Mouse (Mus musculus): Measurements from ENCODE around the gene Crip3. TPM values are rescaled to one million over a fixed set of nuclear protein-coding genes. Genes with fewer than 3 reads are reported as not detected.

Gene Crip3
- polyA plus RNA-seq, 1 experiment from 2014 or later: 0.92 TPM

DNA sequence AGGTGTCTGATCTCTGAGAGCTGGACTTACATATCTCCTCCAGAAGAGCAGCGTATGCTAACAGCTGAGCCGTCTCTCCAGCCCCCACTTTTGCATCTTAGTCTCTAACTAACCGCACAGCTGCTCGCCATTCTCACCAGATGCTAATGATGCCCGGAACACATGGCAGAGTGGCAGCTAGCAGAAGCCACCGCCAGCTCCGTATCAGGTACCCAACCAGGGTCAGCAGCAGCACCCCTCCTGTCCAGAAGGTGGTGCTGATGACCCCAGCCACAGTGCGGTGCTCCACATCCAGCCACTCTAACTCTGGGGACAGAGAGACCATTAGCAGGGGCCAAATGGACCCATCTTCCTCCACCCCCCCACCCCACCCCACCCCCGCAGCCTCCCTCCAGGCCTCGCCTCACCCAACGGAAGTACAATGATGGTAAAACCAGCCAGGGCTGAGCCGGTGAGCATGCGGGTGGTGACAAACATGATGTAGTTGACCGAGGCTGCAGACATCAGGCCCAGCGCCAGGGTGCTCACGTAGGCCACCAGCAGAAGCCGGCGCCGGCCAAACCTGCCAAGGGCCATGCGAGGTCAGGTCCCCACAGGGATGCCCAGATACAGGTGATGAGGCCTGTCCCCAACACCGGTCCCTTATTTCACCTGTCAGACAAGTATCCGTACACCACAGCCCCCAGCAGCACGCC is 8.1 kb downstream of the Crip3 start:
- H3K4me2 ChIP-seq (replicated peaks): no peak overlapping the region
- H3K4me1 ChIP-seq (replicated peaks): 0 out of 2 replicates have a peak, but pooled peaks cover 3% of the 10 kb centered on the region
- ATAC-seq: peak; percentile 58; the same call in 1 of the 2 replicates

DNA sequence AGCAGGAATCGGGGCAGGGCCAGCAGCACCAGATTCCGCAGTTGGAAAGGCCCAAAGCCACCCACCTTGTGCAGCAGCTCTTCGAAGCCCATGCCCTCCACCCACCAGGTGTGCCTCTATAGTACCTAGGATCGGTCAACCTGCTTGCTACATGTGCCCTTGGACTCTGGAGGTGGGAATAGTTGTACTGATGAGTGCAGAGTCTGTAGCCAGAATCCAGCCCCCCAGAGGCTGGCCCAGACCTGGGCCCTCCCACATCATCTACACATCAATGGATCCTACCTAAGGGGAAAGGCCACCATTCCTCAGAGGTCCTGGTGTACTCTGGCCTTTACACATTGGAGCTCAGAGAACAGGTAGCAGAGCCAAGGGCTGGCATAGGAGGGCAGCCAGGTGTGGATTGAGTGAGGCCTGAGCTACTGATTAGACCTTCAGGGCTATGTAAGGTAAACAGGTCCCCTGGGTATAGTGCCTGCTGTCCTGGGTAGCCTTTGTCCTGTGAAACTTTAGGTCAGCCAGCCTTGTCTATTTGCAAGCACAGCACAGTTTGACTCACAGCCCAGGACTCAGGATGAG is 9.7 kb downstream of the Crip3 start, which contains the start of gene Slc22a7:
Gene Slc22a7 (minus strand): TSS at position 160 of the 576 bp plus-strand sequence.
- ATAC-seq: no peak
- WGBS: 85% methylated on average over 4 of the region's 4 CpGs
- Histone ChIP-seq H3K4me2 (replicated peaks) (no peak within 1 kb of the TSS), H3K9ac (no peak within 1 kb of the TSS), H3K27me3 (replicated peaks) (peaks cover 21% of the 10 kb centered on the region), H3K27ac (no peak within 1 kb of the TSS), H3K9me3 (no peaks in the 10 kb centered on the region), H3K4me3 (replicated peaks) (no peak within 1 kb of the TSS), H3K4me1 (replicated peaks) (peaks cover 9% of the 10 kb centered on the region; the same call in 1 of the 2 replicates), H3K36me3 (no peaks in the 10 kb centered on the region)

More for the DNA sequence above, 8.1 kb downstream of the Crip3 start:
- Histone ChIP-seq H3K27me3 (replicated peaks) (peaks cover 9% of the 10 kb centered on the region; the same call in 1 of the 2 replicates), H3K27ac (no peak overlapping the region), H3K9ac (no peak overlapping the region), H3K9me3 (no peaks in the 10 kb centered on the region), H3K4me3 (replicated peaks) (no peak overlapping the region), H3K36me3 (no peaks in the 10 kb centered on the region)
- 26% methylated on average over 23 of the region's 23 CpGs for WGBS

- peaks cover 28% of the 10 kb centered on the region for H3K27me3 ChIP-seq (replicated peaks)
- ATAC-seq: no peak
- H3K27ac ChIP-seq: no peak overlapping the region
- WGBS: 91% methylated on average over 10 of the region's 10 CpGs
- no peaks in the 10 kb centered on the region for H3K36me3 ChIP-seq
- H3K9ac ChIP-seq: no peak overlapping the region
- no peaks in the 10 kb centered on the region for H3K9me3 ChIP-seq
- peaks cover 6% of the 10 kb centered on the region; the same call in 1 of the 2 replicates for H3K4me1 ChIP-seq (replicated peaks)
- H3K4me2 ChIP-seq (replicated peaks): no peak overlapping the region
- H3K4me3 ChIP-seq (replicated peaks): no peak overlapping the region
These were observed 10.4 kb downstream of the Crip3 start for GRCm38 (mm10) chr17:46439176-46439575.

GRCm38 (mm10) chr17:46444839-46445579 is 16.3 kb downstream of the Crip3 start:
- Histone ChIP-seq H3K36me3 (no peaks in the 10 kb centered on the region), H3K27me3 (replicated peaks) (peaks cover 51% of the 10 kb centered on the region), H3K9ac (peak overlapping the region; percentile 36), H3K27ac (no peak overlapping the region), H3K4me1 (replicated peaks) (peaks cover 12% of the 10 kb centered on the region), H3K9me3 (no peaks in the 10 kb centered on the region), H3K4me3 (replicated peaks) (peak overlapping the region; percentile 29), H3K4me2 (replicated peaks) (peak overlapping the region; percentile 75)
- no peak for ATAC-seq
- 3% methylated on average over 49 of the region's 50 CpGs for WGBS

DNA sequence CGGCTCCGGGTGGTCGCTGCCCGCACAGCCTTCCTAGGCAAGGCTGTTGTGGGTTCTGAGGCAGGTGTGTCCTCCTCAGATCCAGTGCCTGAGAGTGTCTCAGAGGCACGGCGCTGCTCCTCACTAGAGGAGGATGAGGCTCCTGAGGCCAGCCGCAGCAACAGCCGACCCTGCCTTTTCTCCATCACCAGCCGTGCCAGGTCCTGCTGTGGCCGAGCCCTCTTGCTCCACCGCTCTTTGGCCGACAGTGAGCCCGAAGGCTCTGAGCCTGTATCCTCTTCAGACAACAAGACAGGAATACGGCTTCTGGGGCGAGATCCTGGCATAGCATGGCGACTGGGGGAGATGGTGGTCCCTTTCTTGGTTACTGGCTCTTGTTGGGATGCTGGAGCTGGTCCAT is 17.5 kb downstream of the Crip3 start:
- Histone ChIP-seq H3K36me3 (no peaks in the 10 kb centered on the region), H3K27me3 (replicated peaks) (peaks cover 51% of the 10 kb centered on the region), H3K9ac (no peak overlapping the region), H3K4me3 (replicated peaks) (no peak overlapping the region), H3K9me3 (no peaks in the 10 kb centered on the region), H3K27ac (no peak overlapping the region), H3K4me1 (replicated peaks) (peaks cover 12% of the 10 kb centered on the region), H3K4me2 (replicated peaks) (no peak overlapping the region)
- WGBS: 95% methylated on average over 16 of the region's 16 CpGs
- no peak for ATAC-seq

GRCm38 (mm10) chr17:46452683-46453082 is 24.0 kb downstream of the Crip3 start:
- H3K4me3 ChIP-seq (replicated peaks): no peak overlapping the region
- no peaks in the 10 kb centered on the region for H3K9me3 ChIP-seq
- H3K27ac ChIP-seq: no peak overlapping the region
- H3K9ac ChIP-seq: no peak overlapping the region
- no peak overlapping the region for H3K4me2 ChIP-seq (replicated peaks)
- ATAC-seq: no peak
- 38% methylated on average over 5 of the region's 5 CpGs for WGBS
- peaks cover 52% of the 10 kb centered on the region for H3K27me3 ChIP-seq (replicated peaks)
- no peaks in the 10 kb centered on the region for H3K36me3 ChIP-seq
- peaks cover 27% of the 10 kb centered on the region for H3K4me1 ChIP-seq (replicated peaks)

- no peak for ATAC-seq
- no peaks in the 10 kb centered on the region for H3K36me3 ChIP-seq
- H3K4me1 ChIP-seq (replicated peaks): peaks cover 30% of the 10 kb centered on the region
- H3K9ac ChIP-seq: no peak overlapping the region
- no peaks in the 10 kb centered on the region for H3K9me3 ChIP-seq
- peak overlapping the region; percentile 86; the same call in 1 of the 2 replicates for H3K4me2 ChIP-seq (replicated peaks)
- peaks cover 59% of the 10 kb centered on the region for H3K27me3 ChIP-seq (replicated peaks)
- no peak overlapping the region for H3K4me3 ChIP-seq (replicated peaks)
- WGBS: 10% methylated on average over 13 of the region's 13 CpGs
- H3K27ac ChIP-seq: no peak overlapping the region
These were observed 24.7 kb downstream of the Crip3 start for GRCm38 (mm10) chr17:46453302-46453948.

DNA sequence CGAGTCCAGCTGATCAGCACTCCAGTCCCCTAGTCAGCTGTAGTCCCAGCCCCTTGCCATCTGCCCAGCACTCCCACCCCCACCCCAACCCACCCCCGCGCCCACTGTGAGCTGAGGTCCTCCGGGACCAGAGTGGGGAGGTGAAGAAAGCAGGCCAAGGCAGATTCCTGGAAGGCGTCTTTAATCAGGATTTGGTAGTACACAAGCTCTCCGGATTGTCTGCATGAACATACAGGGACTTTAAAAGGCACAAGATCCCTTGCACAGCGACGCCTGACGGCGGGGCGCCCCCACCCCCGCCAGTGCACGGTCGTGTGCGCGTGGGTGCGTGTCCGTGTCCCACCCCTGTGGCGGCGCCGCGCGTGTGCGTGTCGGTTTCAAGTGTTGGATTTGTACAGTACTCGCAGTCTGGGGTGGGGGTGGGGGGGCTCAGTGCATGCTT is 25.3 kb downstream of the Crip3 start:
- no peak for ATAC-seq
- Histone ChIP-seq H3K4me2 (replicated peaks) (peak overlapping the region; percentile 86), H3K9me3 (no peaks in the 10 kb centered on the region), H3K27me3 (replicated peaks) (peaks cover 63% of the 10 kb centered on the region), H3K4me3 (replicated peaks) (peak overlapping the region; percentile 26), H3K4me1 (replicated peaks) (peaks cover 30% of the 10 kb centered on the region), H3K9ac (0 out of 2 replicates have a peak overlapping the region, but pooled peaks have one; percentile 11), H3K36me3 (no peaks in the 10 kb centered on the region), H3K27ac (no peak overlapping the region)
- WGBS: 4% methylated on average over 26 of the region's 26 CpGs

GRCm38 (mm10) chr17:46454539-46454938 is 25.8 kb downstream of the Crip3 start:
- Histone ChIP-seq H3K27ac (no peak overlapping the region), H3K9me3 (no peaks in the 10 kb centered on the region), H3K36me3 (no peaks in the 10 kb centered on the region), H3K4me2 (replicated peaks) (peak overlapping the region; percentile 86), H3K27me3 (replicated peaks) (peaks cover 67% of the 10 kb centered on the region), H3K9ac (no peak overlapping the region), H3K4me3 (replicated peaks) (peak overlapping the region; percentile 38), H3K4me1 (replicated peaks) (peaks cover 30% of the 10 kb centered on the region)
- WGBS: 3% methylated on average over 9 of the region's 9 CpGs
- ATAC-seq: no peak

DNA sequence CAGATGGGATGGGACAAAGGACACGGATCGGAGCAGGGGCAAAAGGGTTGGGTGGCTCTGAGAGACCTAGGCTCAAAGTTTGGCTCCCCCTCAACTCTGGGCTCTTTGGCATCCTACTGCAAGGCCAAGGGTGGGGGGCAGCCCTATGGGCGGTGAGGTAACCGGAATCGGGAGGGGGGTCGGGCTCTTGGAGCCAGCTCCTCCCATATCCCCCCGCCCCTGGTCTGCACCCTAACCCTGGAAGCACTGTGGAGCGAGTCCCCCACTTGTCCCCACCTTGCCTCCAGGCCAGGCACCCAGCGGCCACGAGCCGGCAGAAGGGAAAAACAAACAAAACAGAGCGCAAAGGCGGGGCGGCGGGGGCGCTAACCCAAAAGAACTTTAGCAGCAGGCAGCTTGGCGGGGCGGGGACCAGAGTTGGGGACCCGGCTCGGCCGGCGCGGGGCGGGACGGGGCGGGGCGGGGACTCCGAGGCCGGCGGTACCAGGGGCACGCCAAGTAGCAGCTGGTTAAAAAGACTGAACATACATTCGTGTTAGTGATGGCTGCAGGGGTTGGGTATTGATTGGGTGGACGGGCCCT is 26.5 kb downstream of the Crip3 start:
- peaks cover 74% of the 10 kb centered on the region for H3K27me3 ChIP-seq (replicated peaks)

GRCm38 (mm10) chr17:46457791-46458190 is 29.1 kb downstream of the Crip3 start:
- no peaks in the 10 kb centered on the region for H3K9me3 ChIP-seq
- H3K9ac ChIP-seq: no peak overlapping the region
- no peak overlapping the region for H3K4me2 ChIP-seq (replicated peaks)
- no peak overlapping the region for H3K4me3 ChIP-seq (replicated peaks)
- ATAC-seq: peak; percentile 52; the same call in 1 of the 2 replicates
- H3K27me3 ChIP-seq (replicated peaks): peaks cover 80% of the 10 kb centered on the region
- H3K4me1 ChIP-seq (replicated peaks): peaks cover 42% of the 10 kb centered on the region
- H3K36me3 ChIP-seq: no peaks in the 10 kb centered on the region
- no peak overlapping the region for H3K27ac ChIP-seq
- WGBS: 12% methylated on average over 10 of the region's 10 CpGs

More for the DNA sequence above, 26.5 kb downstream of the Crip3 start:
- peaks cover 32% of the 10 kb centered on the region for H3K4me1 ChIP-seq (replicated peaks)
- no peak overlapping the region for H3K27ac ChIP-seq
- H3K4me3 ChIP-seq (replicated peaks): peak overlapping the region; percentile 38
- H3K36me3 ChIP-seq: no peaks in the 10 kb centered on the region
- H3K9me3 ChIP-seq: no peaks in the 10 kb centered on the region
- H3K9ac ChIP-seq: no peak overlapping the region
- H3K4me2 ChIP-seq (replicated peaks): peak overlapping the region; percentile 86
- peak; percentile 51 for ATAC-seq
- WGBS: 1% methylated on average over 33 of the region's 33 CpGs
